Mouse (Mus musculus): ENCODE measurements around the gene Amigo1. TPM values are rescaled to one million over a fixed set of nuclear protein-coding genes. Genes with fewer than 3 reads are reported as not detected.
A peak's percentile ranks its signal among the peaks of the same experiment; 100 is the strongest.

Gene Amigo1
- polyA plus RNA-seq, 1 experiment from 2014 or later: 7.2 TPM

GRCm38 (mm10) chr3:108203212-108203611 lies 17.1 kb downstream of the Amigo1 start:
- H3K27ac ChIP-seq (ENCODE audit: low read depth, low read length): no peak overlapping the region
- H3K36me3 ChIP-seq (ENCODE audit: control insufficient read depth, insufficient read depth, low read length): peaks cover 13% of the 10 kb centered on the region
- no peak overlapping the region for H3K9ac ChIP-seq (ENCODE audit: low read length)
- no peak overlapping the region for H3K4me2 ChIP-seq (ENCODE audit: low read depth)
- no peak for ATAC-seq (ENCODE audit: insufficient read depth, low FRiP score, low TSS enrichment)
- H3K4me3 ChIP-seq (ENCODE audit: low read depth, low read length): no peak overlapping the region
- no peaks in the 10 kb centered on the region for H3K9me3 ChIP-seq (ENCODE audit: control insufficient read depth, low read length)
- WGBS: 92% methylated on average over 13 of the region's 13 CpGs
- DNase-seq (ENCODE audit: low spot score): no peak
- H3K27me3 ChIP-seq (ENCODE audit: control insufficient read depth, insufficient read depth, low read length): no peaks in the 10 kb centered on the region
- peaks cover 3% of the 10 kb centered on the region; the same call in 1 of the 2 replicates for H3K4me1 ChIP-seq (ENCODE audit: control insufficient read depth, insufficient read depth, low read length)

GRCm38 (mm10) chr3:108203621-108204325 lies 17.6 kb downstream of the Amigo1 start:
- H3K27me3 ChIP-seq (ENCODE audit: control insufficient read depth, insufficient read depth, low read length): no peaks in the 10 kb centered on the region

DNA sequence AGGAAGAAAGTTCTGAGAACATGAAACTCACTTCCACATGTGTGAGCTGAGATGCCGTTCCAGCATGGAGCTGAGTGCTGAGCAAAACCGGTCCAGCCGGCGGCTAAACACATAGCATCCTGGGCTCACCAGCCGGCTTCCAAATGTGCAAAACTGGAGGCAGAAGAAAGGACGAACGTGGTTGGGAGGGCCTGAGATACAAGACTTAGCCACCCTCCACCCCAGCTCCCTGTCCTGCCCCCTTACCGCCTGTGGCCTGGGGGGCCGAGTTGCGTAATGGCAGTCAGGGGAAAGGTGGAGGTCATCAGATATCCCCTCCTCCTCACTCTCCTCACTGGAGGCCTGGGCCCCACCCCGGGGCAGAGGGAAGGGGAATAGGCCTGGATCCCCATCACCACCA lies 18.3 kb downstream of the Amigo1 start:
- Histone ChIP-seq H3K9me3 (ENCODE audit: control insufficient read depth, low read length) (no peaks in the 10 kb centered on the region), H3K27ac (ENCODE audit: low read depth, low read length) (0 out of 2 replicates have a peak overlapping the region, but pooled peaks have one; percentile 11), H3K36me3 (ENCODE audit: control insufficient read depth, insufficient read depth, low read length) (peaks cover 13% of the 10 kb centered on the region), H3K4me3 (ENCODE audit: low read depth, low read length) (no peak overlapping the region), H3K4me1 (ENCODE audit: control insufficient read depth, insufficient read depth, low read length) (peaks cover 12% of the 10 kb centered on the region; the same call in 1 of the 2 replicates), H3K4me2 (ENCODE audit: low read depth) (no peak overlapping the region), H3K27me3 (ENCODE audit: control insufficient read depth, insufficient read depth, low read length) (no peaks in the 10 kb centered on the region), H3K9ac (ENCODE audit: low read length) (no peak overlapping the region)
- no peak for DNase-seq (ENCODE audit: low spot score)
- no peak for ATAC-seq (ENCODE audit: insufficient read depth, low FRiP score, low TSS enrichment)
- 91% methylated on average over 11 of the region's 11 CpGs for WGBS

More at GRCm38 (mm10) chr3:108203621-108204325, 17.6 kb downstream of the Amigo1 start:
- ATAC-seq (ENCODE audit: insufficient read depth, low FRiP score, low TSS enrichment) (no peak), DNase-seq (ENCODE audit: low spot score) (peak; percentile 78)
- 87% methylated on average over 11 of the region's 11 CpGs for WGBS
- Histone ChIP-seq H3K27ac (ENCODE audit: low read depth, low read length) (no peak overlapping the region), H3K4me2 (ENCODE audit: low read depth) (no peak overlapping the region), H3K9ac (ENCODE audit: low read length) (no peak overlapping the region), H3K36me3 (ENCODE audit: control insufficient read depth, insufficient read depth, low read length) (peaks cover 13% of the 10 kb centered on the region), H3K4me1 (ENCODE audit: control insufficient read depth, insufficient read depth, low read length) (peaks cover 5% of the 10 kb centered on the region; the same call in 1 of the 2 replicates), H3K4me3 (ENCODE audit: low read depth, low read length) (no peak overlapping the region), H3K9me3 (ENCODE audit: control insufficient read depth, low read length) (no peaks in the 10 kb centered on the region)

DNA sequence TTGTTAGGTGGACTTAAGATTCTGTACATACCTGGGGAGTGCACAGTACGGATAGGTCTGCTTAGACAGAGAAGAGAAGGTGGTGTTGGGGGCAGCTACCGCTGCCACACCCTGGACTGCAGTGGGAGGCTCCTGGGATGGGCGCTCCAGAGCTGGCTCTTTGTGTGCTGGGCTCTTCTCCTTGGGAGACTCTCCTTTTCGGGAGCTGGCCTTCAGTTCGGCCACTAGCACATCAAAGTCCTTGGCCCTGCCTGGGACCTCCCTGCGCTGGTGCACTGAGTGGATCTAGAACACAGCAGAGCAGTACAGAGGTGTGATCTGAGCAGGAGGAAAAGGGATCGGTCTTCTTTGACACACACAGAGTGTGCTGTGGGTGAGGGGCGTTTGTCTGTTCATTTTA lies 19.5 kb downstream of the Amigo1 start:
- WGBS: 96% methylated on average over 8 of the region's 8 CpGs
- no peak overlapping the region for H3K27ac ChIP-seq (ENCODE audit: low read depth, low read length)

DNA sequence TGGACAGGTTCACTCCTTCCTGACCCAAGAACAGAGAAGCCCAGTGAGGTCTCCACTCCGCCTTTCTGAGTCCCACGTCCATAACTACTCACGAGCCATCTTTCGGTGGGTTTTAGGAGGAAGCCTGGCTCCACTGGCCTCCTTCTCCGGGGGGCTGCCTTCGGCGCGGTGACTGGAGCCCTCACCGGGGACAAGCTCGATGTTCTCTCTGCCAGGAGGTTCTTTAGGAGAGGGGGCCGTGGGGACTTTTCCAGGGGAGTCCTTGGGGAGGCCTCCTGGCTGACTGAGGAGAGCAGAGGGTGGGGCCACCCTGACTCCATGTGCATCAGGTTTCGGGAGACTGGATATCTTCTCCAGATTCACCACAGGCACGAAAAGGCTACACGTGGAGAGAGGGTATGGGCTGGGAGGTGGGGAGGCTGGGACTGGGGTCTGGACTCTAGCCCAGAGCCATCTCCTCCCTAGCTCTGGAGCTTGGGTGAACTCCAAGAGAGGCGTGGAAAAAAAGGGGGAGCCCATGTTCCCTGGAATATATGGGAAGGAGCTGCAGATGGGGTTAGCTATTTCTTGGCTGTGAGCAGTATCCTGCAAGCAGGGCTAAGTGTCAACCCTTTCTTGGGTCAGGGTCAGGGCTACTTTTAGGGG lies 20.7 kb downstream of the Amigo1 start:
- WGBS: 92% methylated on average over 15 of the region's 15 CpGs
- H3K27ac ChIP-seq (ENCODE audit: low read depth, low read length): no peak overlapping the region
- H3K9ac ChIP-seq (ENCODE audit: low read length): no peak overlapping the region
- no peak overlapping the region for H3K4me3 ChIP-seq (ENCODE audit: low read depth, low read length)
- no peak overlapping the region for H3K4me2 ChIP-seq (ENCODE audit: low read depth)
- ATAC-seq (ENCODE audit: insufficient read depth, low FRiP score, low TSS enrichment) (no peak), DNase-seq (ENCODE audit: low spot score) (no peak)
- H3K9me3 ChIP-seq (ENCODE audit: control insufficient read depth, low read length): no peaks in the 10 kb centered on the region
- H3K27me3 ChIP-seq (ENCODE audit: control insufficient read depth, insufficient read depth, low read length): no peaks in the 10 kb centered on the region
- H3K36me3 ChIP-seq (ENCODE audit: control insufficient read depth, insufficient read depth, low read length): peaks cover 11% of the 10 kb centered on the region
- peaks cover 8% of the 10 kb centered on the region; the same call in 1 of the 2 replicates for H3K4me1 ChIP-seq (ENCODE audit: control insufficient read depth, insufficient read depth, low read length)

More for the DNA sequence above, 19.5 kb downstream of the Amigo1 start:
- H3K27me3 ChIP-seq (ENCODE audit: control insufficient read depth, insufficient read depth, low read length): no peaks in the 10 kb centered on the region
- no peaks in the 10 kb centered on the region for H3K9me3 ChIP-seq (ENCODE audit: control insufficient read depth, low read length)
- no peak overlapping the region for H3K4me3 ChIP-seq (ENCODE audit: low read depth, low read length)
- ATAC-seq (ENCODE audit: insufficient read depth, low FRiP score, low TSS enrichment) (no peak), DNase-seq (ENCODE audit: low spot score) (no peak)
- H3K4me1 ChIP-seq (ENCODE audit: control insufficient read depth, insufficient read depth, low read length): peaks cover 8% of the 10 kb centered on the region; the same call in 1 of the 2 replicates
- H3K36me3 ChIP-seq (ENCODE audit: control insufficient read depth, insufficient read depth, low read length): peaks cover 13% of the 10 kb centered on the region
- H3K9ac ChIP-seq (ENCODE audit: low read length): no peak overlapping the region
- H3K4me2 ChIP-seq (ENCODE audit: low read depth): no peak overlapping the region

GRCm38 (mm10) chr3:108209001-108209400 lies 22.9 kb downstream of the Amigo1 start:
- H3K27me3 ChIP-seq (ENCODE audit: control insufficient read depth, insufficient read depth, low read length): no peaks in the 10 kb centered on the region
- no peak for ATAC-seq (ENCODE audit: insufficient read depth, low FRiP score, low TSS enrichment)
- peak overlapping the region; percentile 88 for H3K4me2 ChIP-seq (ENCODE audit: low read depth)
- WGBS: 48% methylated on average over 3 of the region's 3 CpGs
- H3K36me3 ChIP-seq (ENCODE audit: control insufficient read depth, insufficient read depth, low read length): peaks cover 8% of the 10 kb centered on the region; the same call in 1 of the 2 replicates
- H3K27ac ChIP-seq (ENCODE audit: low read depth, low read length): no peak overlapping the region
- H3K4me1 ChIP-seq (ENCODE audit: control insufficient read depth, insufficient read depth, low read length): peaks cover 8% of the 10 kb centered on the region; the same call in 1 of the 2 replicates
- DNase-seq (ENCODE audit: low spot score): no peak
- H3K4me3 ChIP-seq (ENCODE audit: low read depth, low read length): peak overlapping the region; percentile 56
- no peaks in the 10 kb centered on the region for H3K9me3 ChIP-seq (ENCODE audit: control insufficient read depth, low read length)
- peak overlapping the region; percentile 92 for H3K9ac ChIP-seq (ENCODE audit: low read length)

DNA sequence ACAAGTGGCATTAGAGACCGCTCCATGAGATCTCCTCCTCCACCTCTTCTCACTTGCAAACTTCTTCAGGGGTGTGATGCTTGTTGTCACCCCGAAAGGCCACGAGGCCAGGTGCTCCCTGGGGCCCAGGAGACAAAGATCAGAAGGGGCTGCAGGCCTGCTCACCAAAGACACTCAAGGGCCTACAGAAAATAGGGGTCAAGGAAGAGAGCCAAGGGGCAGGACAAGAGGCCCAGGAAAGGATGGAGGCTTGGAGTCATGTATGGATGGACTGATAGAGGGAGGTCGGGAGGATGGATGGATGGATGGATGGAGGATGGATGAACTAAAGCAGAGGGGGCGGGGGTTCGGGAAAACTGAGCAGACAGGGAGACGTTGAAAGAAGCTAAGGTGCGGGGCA lies 23.4 kb downstream of the Amigo1 start:
- Histone ChIP-seq H3K4me1 (ENCODE audit: control insufficient read depth, insufficient read depth, low read length) (peaks cover 8% of the 10 kb centered on the region; the same call in 1 of the 2 replicates), H3K36me3 (ENCODE audit: control insufficient read depth, insufficient read depth, low read length) (peaks cover 8% of the 10 kb centered on the region; the same call in 1 of the 2 replicates), H3K4me2 (ENCODE audit: low read depth) (peak overlapping the region; percentile 88), H3K27me3 (ENCODE audit: control insufficient read depth, insufficient read depth, low read length) (no peaks in the 10 kb centered on the region), H3K27ac (ENCODE audit: low read depth, low read length) (peak overlapping the region; percentile 91; the same call in 1 of the 2 replicates), H3K9me3 (ENCODE audit: control insufficient read depth, low read length) (no peaks in the 10 kb centered on the region), H3K4me3 (ENCODE audit: low read depth, low read length) (peak overlapping the region; percentile 56), H3K9ac (ENCODE audit: low read length) (peak overlapping the region; percentile 92)
- peak; percentile 10 for ATAC-seq (ENCODE audit: insufficient read depth, low FRiP score, low TSS enrichment)
- DNase-seq (ENCODE audit: low spot score): no peak
- WGBS: 10% methylated on average over 8 of the region's 8 CpGs

DNA sequence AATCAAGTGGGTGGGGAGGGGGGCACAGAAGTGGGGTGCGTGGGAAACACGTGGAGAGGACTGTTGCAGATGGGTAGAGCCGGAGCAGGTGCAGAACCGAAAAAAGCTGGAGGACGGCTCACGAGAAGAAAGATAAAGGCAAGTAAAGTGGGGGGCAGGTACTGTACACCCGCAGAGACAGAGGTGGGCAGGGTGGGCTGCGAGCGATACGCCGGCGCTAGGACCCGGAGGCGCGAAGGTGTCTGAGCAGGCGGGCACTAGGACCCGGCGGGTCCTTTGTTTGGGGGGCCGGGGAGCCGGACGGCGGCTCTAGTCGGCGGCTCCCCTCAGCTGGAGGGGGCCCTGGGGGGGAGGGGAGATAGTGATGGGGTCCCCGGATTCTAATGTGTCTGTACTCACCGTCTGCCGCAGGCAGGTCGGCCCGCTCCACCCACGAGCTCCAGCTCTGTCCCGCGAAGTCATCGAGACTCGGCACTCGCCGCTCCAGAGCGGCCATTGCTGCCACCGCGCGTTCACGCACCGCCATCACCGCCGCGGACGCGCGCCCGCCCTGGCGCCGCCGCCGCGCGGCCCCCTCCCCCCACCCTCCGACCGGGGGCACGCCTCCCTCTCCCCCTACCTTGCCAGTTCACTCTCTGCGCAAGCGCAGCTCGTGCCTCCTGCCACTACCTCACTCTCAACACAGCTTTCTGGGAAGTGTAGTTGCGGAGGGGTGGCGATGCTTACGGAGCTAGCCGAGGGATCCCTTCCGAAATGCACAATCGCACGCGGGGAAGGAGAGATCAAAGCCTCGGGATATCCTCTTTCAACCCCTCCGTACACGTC lies 24.0 kb downstream of the Amigo1 start:
- Histone ChIP-seq H3K4me3 (ENCODE audit: low read depth, low read length) (peak overlapping the region; percentile 56), H3K36me3 (ENCODE audit: control insufficient read depth, insufficient read depth, low read length) (peaks cover 6% of the 10 kb centered on the region; the same call in 1 of the 2 replicates), H3K9ac (ENCODE audit: low read length) (peak overlapping the region; percentile 92), H3K4me2 (ENCODE audit: low read depth) (peak overlapping the region; percentile 88), H3K27me3 (ENCODE audit: control insufficient read depth, insufficient read depth, low read length) (no peaks in the 10 kb centered on the region), H3K27ac (ENCODE audit: low read depth, low read length) (peak overlapping the region; percentile 91), H3K9me3 (ENCODE audit: control insufficient read depth, low read length) (no peaks in the 10 kb centered on the region), H3K4me1 (ENCODE audit: control insufficient read depth, insufficient read depth, low read length) (peaks cover 8% of the 10 kb centered on the region; the same call in 1 of the 2 replicates)
- ATAC-seq (ENCODE audit: insufficient read depth, low FRiP score, low TSS enrichment): peak; percentile 96
- under 1% methylated on average over 57 of the region's 72 CpGs for WGBS
- peak; percentile 96 for DNase-seq (ENCODE audit: low spot score)

Measured in neural tube, embryonic 11.5 days (tissue).